ENCODE assay signal across 8 mouse cellular contexts in genomic region chr5:123746253-123746652, GRCm38 (mm10). TPM values are rescaled to one million over a fixed set of nuclear protein-coding genes. Genes with fewer than 3 reads are reported as not detected.
DNase-seq lines count a peak whose midpoint lies in the region; ATAC-seq and TF ChIP-seq lines count a peak whose summit lies in the region.

No protein-coding gene starts in this region.

- TF ChIP-seq CTCF in G1E (IDR thresholded peaks at IDR 0.05; ENCODE audit: low read depth, low read length): no peak

- peaks cover 43% of the 10 kb centered on the region for H3K4me1 ChIP-seq in heart, embryonic 13.5 days
- H3K4me1 ChIP-seq in G1E (ENCODE audit: insufficient read depth, low read depth, low read length): peaks cover 45% of the 10 kb centered on the region
- peaks cover 28% of the 10 kb centered on the region for H3K4me1 ChIP-seq in hindbrain, embryonic 10.5 days (replicated peaks)
- peaks cover 17% of the 10 kb centered on the region for H3K4me1 ChIP-seq in midbrain, embryonic 11.5 days (ENCODE audit: control insufficient read depth, insufficient read depth, low read length)

- H3K27me3 ChIP-seq in heart, embryonic 13.5 days (replicated peaks): no peaks in the 10 kb centered on the region
- H3K27me3 ChIP-seq in G1E (ENCODE audit: insufficient read depth, low read length): no peaks in the 10 kb centered on the region
- no peaks in the 10 kb centered on the region for H3K27me3 ChIP-seq in hindbrain, embryonic 10.5 days (ENCODE audit: insufficient read depth, poor library complexity, severe bottlenecking)
- no peaks in the 10 kb centered on the region for H3K27me3 ChIP-seq in midbrain, embryonic 11.5 days (ENCODE audit: control insufficient read depth, insufficient read depth, low read length)

- H3K27ac ChIP-seq in heart, embryonic 13.5 days (replicated peaks): peak overlapping the region; percentile 33; the same call in 1 of the 2 replicates
- H3K27ac ChIP-seq in hindbrain, embryonic 10.5 days: no peak overlapping the region
- no peak overlapping the region for H3K27ac ChIP-seq in midbrain, embryonic 11.5 days (ENCODE audit: low read depth, low read length)

- H3K36me3 ChIP-seq in heart, embryonic 13.5 days: peaks cover 40% of the 10 kb centered on the region
- peaks cover 41% of the 10 kb centered on the region for H3K36me3 ChIP-seq in G1E (replicated peaks)
- H3K36me3 ChIP-seq in hindbrain, embryonic 10.5 days: peaks cover 58% of the 10 kb centered on the region
- H3K36me3 ChIP-seq in midbrain, embryonic 11.5 days (ENCODE audit: control insufficient read depth, insufficient read depth, low read length): peaks cover 8% of the 10 kb centered on the region

- peak overlapping the region; percentile 85 for H3K4me3 ChIP-seq in heart, embryonic 13.5 days
- H3K4me3 ChIP-seq in G1E (ENCODE audit: low read depth, low read length): no peak overlapping the region; the same call in 1 of the 2 replicates
- H3K4me3 ChIP-seq in hindbrain, embryonic 10.5 days: peak overlapping the region; percentile 84
- H3K4me3 ChIP-seq in midbrain, embryonic 11.5 days (ENCODE audit: low read depth, low read length): no peak overlapping the region

- ATAC-seq in heart, embryonic 13.5 days (ENCODE audit: extremely low read depth, insufficient number of reproducible peaks, low FRiP score, low TSS enrichment): no peak
- peak; percentile 50 for ATAC-seq in G1E (ENCODE audit: extremely low read depth, insufficient number of reproducible peaks, low FRiP score, poor library complexity, severe bottlenecking)
- ATAC-seq in midbrain, embryonic 11.5 days (ENCODE audit: low FRiP score): no peak
- no peak for ATAC-seq in activated CD4-positive, CD25-positive, alpha-beta regulatory T cell, adult 4 months

- no peaks in the 10 kb centered on the region for H3K9me3 ChIP-seq in heart, embryonic 13.5 days
- no peaks in the 10 kb centered on the region for H3K9me3 ChIP-seq in G1E (replicated peaks)
- no peaks in the 10 kb centered on the region for H3K9me3 ChIP-seq in hindbrain, embryonic 10.5 days
- H3K9me3 ChIP-seq in midbrain, embryonic 11.5 days (ENCODE audit: control insufficient read depth, low read length): no peaks in the 10 kb centered on the region

- peak overlapping the region; percentile 89 for H3K4me2 ChIP-seq in heart, embryonic 13.5 days
- peak overlapping the region; percentile 59; the same call in 1 of the 2 replicates for H3K4me2 ChIP-seq in midbrain, embryonic 11.5 days

- no peak for DNase-seq in heart, postnatal 4 days
- DNase-seq in G1E (ENCODE audit: low spot score): peak; percentile 20
- no peak for DNase-seq in hindbrain, embryonic 10.5 days (ENCODE audit: low spot score)
- DNase-seq in midbrain, embryonic 11.5 days (ENCODE audit: low spot score, missing footprints): no peak
- no peak for DNase-seq in spleen, postnatal 36 days (ENCODE audit: low spot score in 2 of 2)
- no peak for DNase-seq in thymus, postnatal 25 days

- peak overlapping the region; percentile 96 for H3K9ac ChIP-seq in heart, embryonic 13.5 days
- H3K9ac ChIP-seq in midbrain, embryonic 11.5 days (ENCODE audit: low read length): no peak overlapping the region

RNA-seq across cellular contexts. Expression of gene Rsrc2, which starts 3.0 kb away (rescaled TPM):
- polyA plus RNA-seq in heart, embryonic 13.5 days (2015; fragmentation: Nextera tagmentation; extraction: Ambion mirVana): 73.5 and 76.2 TPM in 2 replicates
- total RNA-seq in heart, postnatal 4 days (2021): 10 to 100 TPM; 56.1 to 58.7 TPM
- total RNA-seq in G1E (2014; fragmentation: Nextera tagmentation) (141 and 148 TPM in 2 replicates), G1E (2017) (130 and 151 TPM in 2 replicates)
- polyA plus RNA-seq in G1E (2012): 8.2 and 18.3 TPM in 2 replicates
- 104 and 125 TPM in 2 replicates for polyA plus RNA-seq in hindbrain, embryonic 10.5 days (2016; fragmentation: Nextera tagmentation; extraction: Ambion mirVana)
- 168 and 191 TPM in 2 replicates for polyA plus RNA-seq in midbrain, embryonic 11.5 days (2014; fragmentation: Nextera tagmentation; extraction: Ambion mirVana)
- 100 to 1,000 TPM; 149 to 161 TPM for polyA plus RNA-seq in activated CD4-positive, CD25-positive, alpha-beta regulatory T cell, adult 4 months (2017; shearing (Covaris generic))

RNA-seq across cellular contexts. Expression of gene Kntc1, which starts 3.3 kb away (rescaled TPM):
- polyA plus RNA-seq in heart, embryonic 13.5 days (2015; fragmentation: Nextera tagmentation; extraction: Ambion mirVana): 16.1 and 18.8 TPM in 2 replicates
- total RNA-seq in heart, postnatal 4 days (2021): 10 to 100 TPM; 26.0 to 29.4 TPM
- total RNA-seq in G1E (2014; fragmentation: Nextera tagmentation) (100 and 117 TPM in 2 replicates), G1E (2017) (61.9 and 68.0 TPM in 2 replicates)
- polyA plus RNA-seq in G1E (2012): 3.2 and 3.8 TPM in 2 replicates
- 31.0 and 43.3 TPM in 2 replicates for polyA plus RNA-seq in hindbrain, embryonic 10.5 days (2016; fragmentation: Nextera tagmentation; extraction: Ambion mirVana)
- polyA plus RNA-seq in midbrain, embryonic 11.5 days (2014; fragmentation: Nextera tagmentation; extraction: Ambion mirVana): 33.6 and 34.4 TPM in 2 replicates
- 1 to 10 TPM; 5.5 to 8.9 TPM for polyA plus RNA-seq in activated CD4-positive, CD25-positive, alpha-beta regulatory T cell, adult 4 months (2017; shearing (Covaris generic))

RNA-seq across cellular contexts. Expression of gene Zcchc8, which starts 25.4 kb away (rescaled TPM):
- 53.4 and 56.1 TPM in 2 replicates for polyA plus RNA-seq in heart, embryonic 13.5 days (2015; fragmentation: Nextera tagmentation; extraction: Ambion mirVana)
- 10 to 100 TPM; 53.1 to 57.6 TPM for total RNA-seq in heart, postnatal 4 days (2021)
- total RNA-seq in G1E (2014; fragmentation: Nextera tagmentation) (68.2 and 93.6 TPM in 2 replicates), G1E (2017) (33.3 and 41.4 TPM in 2 replicates)
- polyA plus RNA-seq in G1E (2012): 55.2 and 79.4 TPM in 2 replicates
- polyA plus RNA-seq in hindbrain, embryonic 10.5 days (2016; fragmentation: Nextera tagmentation; extraction: Ambion mirVana): 77.4 and 92.5 TPM in 2 replicates
- polyA plus RNA-seq in midbrain, embryonic 11.5 days (2014; fragmentation: Nextera tagmentation; extraction: Ambion mirVana): 80.8 and 84.7 TPM in 2 replicates
- polyA plus RNA-seq in activated CD4-positive, CD25-positive, alpha-beta regulatory T cell, adult 4 months (2017; shearing (Covaris generic)): 10 to 100 TPM; 55.2 to 55.4 TPM

Comparison
In these comparisons a context has a peak if more than half of its experiments do, and no peak if none do; other contexts are left out.
1. H3K4me3 ChIP-seq: peak in heart, embryonic 13.5 days (single experiment) and hindbrain, embryonic 10.5 days (single experiment); none in G1E (single experiment) and midbrain, embryonic 11.5 days (single experiment).